Mouse (Mus musculus) hindbrain, embryonic 11.5 days (tissue): ENCODE results near the gene 2310007B03Rik. TPM values are rescaled to one million over a fixed set of nuclear protein-coding genes. Genes with fewer than 3 reads are reported as not detected.
A peak's percentile ranks its signal among the peaks of the same experiment; 100 is the strongest.

ENCODE experiments used
- ATAC-seq: fragments of 200-750 bp; cut with Nextera tagmentation; 2 replicates; pipeline ENCODE4 v1.8.0; 2017; ENCODE audit warnings: mild to moderate bottlenecking, moderate TSS enrichment, moderate library complexity; ENCODE audit not compliant: low FRiP score
- DNase-seq: peaks from one replicate; pipeline ENCODE4 v3.0.0-alpha.2; 2015; ENCODE audit warnings: low spot score
- H3K27ac ChIP-seq: fragments of 300-500 bp; sonication (generic); 2 replicates; pipeline ENCODE4 v1.5.1; 2014; ENCODE audit warnings: mild to moderate bottlenecking, low read depth, low read length
- H3K27me3 ChIP-seq: fragments of 300-500 bp; sonication (generic); 2 replicates; pipeline ENCODE4 v1.6.1; 2014; ENCODE audit warnings: mild to moderate bottlenecking, low read length, moderate library complexity, mixed read lengths; ENCODE audit not compliant: control insufficient read depth, insufficient read depth
- H3K36me3 ChIP-seq: fragments of 300-500 bp; sonication (generic); 2 replicates; pipeline ENCODE4 v1.6.1; 2014; ENCODE audit warnings: mild to moderate bottlenecking, low read length, moderate library complexity, mixed read lengths; ENCODE audit not compliant: control insufficient read depth, insufficient read depth
- H3K4me1 ChIP-seq: fragments of 300-500 bp; sonication (generic); replicated peaks from 2 replicates; pipeline ENCODE4 v1.6.1; 2014; ENCODE audit warnings: low read length, mixed read lengths; ENCODE audit not compliant: control insufficient read depth, insufficient read depth
- H3K4me2 ChIP-seq: fragments of 300-500 bp; sonication (generic); replicated peaks from 2 replicates; pipeline ENCODE4 v1.6.1; 2014; ENCODE audit warnings: mild to moderate bottlenecking, low read depth, low read length
- H3K4me3 ChIP-seq: fragments of 300-500 bp; sonication (generic); 2 replicates; pipeline ENCODE4 v1.5.1; 2014; ENCODE audit warnings: low read depth, low read length
- H3K9ac ChIP-seq: fragments of 300-500 bp; sonication (generic); 2 replicates; pipeline ENCODE4 v1.6.1; 2014; ENCODE audit warnings: low read depth, low read length
- H3K9me3 ChIP-seq: fragments of 300-500 bp; sonication (generic); 2 replicates; pipeline ENCODE4 v1.6.1; 2016; ENCODE audit warnings: low read length; ENCODE audit not compliant: control insufficient read depth
- WGBS: fragments of 180-500 bp; shearing (Covaris S2); extraction: QIAGEN DNeasy Blood & Tissue Kit; methylation state at CpG from one replicate; pipeline ENCODE4 v1.1.7; 2014; 5-methylcytosine and 5-hydroxymethylcytosine counted together
- polyA plus RNA-seq: library from polyadenylated mRNA; unstranded; fragments of >200 nt; fragmentation: Nextera tagmentation; extraction: Ambion mirVana; gene quantifications from 2 replicates; pipeline ENCODE4 v1.2.1, GENCODE M21; 2014

2310007B03Rik gene
- polyA plus RNA-seq, 1 experiment from 2014 or later, result 0.77 TPM

- WGBS, result 80% methylated on average over 14 of the region's 14 CpGs
- H3K36me3 ChIP-seq, result no peaks in the 10 kb centered on the region
- no peaks in the 10 kb centered on the region for H3K27me3 ChIP-seq
- no peak overlapping the region for H3K27ac ChIP-seq
- DNase-seq (no peak), ATAC-seq (no peak)
- no peaks in the 10 kb centered on the region for H3K4me1 ChIP-seq
- no peak overlapping the region for H3K4me3 ChIP-seq
- no peak overlapping the region for H3K9ac ChIP-seq
- H3K4me2 ChIP-seq, result no peak overlapping the region
- no peaks in the 10 kb centered on the region for H3K9me3 ChIP-seq
Observed at GRCm38 (mm10) chr1:93184071-93184828, 23.5 kb upstream of the 2310007B03Rik start.

GRCm38 (mm10) chr1:93182281-93182680 is 21.5 kb upstream of the 2310007B03Rik start:
- H3K27me3 ChIP-seq, result no peaks in the 10 kb centered on the region
- no peaks in the 10 kb centered on the region for H3K9me3 ChIP-seq
- ATAC-seq (no peak), DNase-seq (no peak)
- H3K36me3 ChIP-seq, result no peaks in the 10 kb centered on the region
- WGBS, result 85% methylated on average over 7 of the region's 7 CpGs
- no peak overlapping the region for H3K27ac ChIP-seq
- peaks cover 2% of the 10 kb centered on the region for H3K4me1 ChIP-seq
- H3K4me3 ChIP-seq, result no peak overlapping the region
- H3K4me2 ChIP-seq, result no peak overlapping the region
- no peak overlapping the region for H3K9ac ChIP-seq

- H3K36me3 ChIP-seq, result no peaks in the 10 kb centered on the region
- no peaks in the 10 kb centered on the region for H3K9me3 ChIP-seq
- peaks cover 6% of the 10 kb centered on the region for H3K4me1 ChIP-seq
- peak; percentile 83 for ATAC-seq
- H3K9ac ChIP-seq, result peak overlapping the region; percentile 55
- WGBS, result 3% methylated on average over 34 of the region's 44 CpGs
- H3K27me3 ChIP-seq, result no peaks in the 10 kb centered on the region
- peak overlapping the region; percentile 63 for H3K27ac ChIP-seq
- H3K4me3 ChIP-seq, result peak overlapping the region; percentile 37
- DNase-seq, result peak; percentile 85
- peak overlapping the region; percentile 89 for H3K4me2 ChIP-seq
Observed at GRCm38 (mm10) chr1:93176525-93177332, 16.0 kb upstream of the 2310007B03Rik start.

GRCm38 (mm10) chr1:93175849-93176248 is 15.1 kb upstream of the 2310007B03Rik start:
- Histone ChIP-seq H3K9ac (no peak overlapping the region), H3K4me2 (peak overlapping the region; percentile 89), H3K9me3 (no peaks in the 10 kb centered on the region), H3K4me1 (peaks cover 6% of the 10 kb centered on the region), H3K27ac (no peak overlapping the region), H3K27me3 (no peaks in the 10 kb centered on the region), H3K36me3 (no peaks in the 10 kb centered on the region), H3K4me3 (no peak overlapping the region)
- peak; percentile 38 for DNase-seq
- 9% methylated on average over 6 of the region's 6 CpGs for WGBS
- peak; percentile 15; the same call in 1 of the 2 replicates for ATAC-seq

- Histone ChIP-seq H3K27me3 (no peaks in the 10 kb centered on the region), H3K4me3 (no peak overlapping the region), H3K36me3 (no peaks in the 10 kb centered on the region), H3K4me1 (peaks cover 6% of the 10 kb centered on the region), H3K9me3 (no peaks in the 10 kb centered on the region), H3K9ac (no peak overlapping the region), H3K27ac (no peak overlapping the region), H3K4me2 (no peak overlapping the region)
- ATAC-seq, result peak; percentile 58; the same call in 1 of the 2 replicates
- peak; percentile 97 for DNase-seq
- 4% methylated on average over 4 of the region's 4 CpGs for WGBS
Observed at GRCm38 (mm10) chr1:93174399-93174798, 13.7 kb upstream of the 2310007B03Rik start.

- H3K9me3 ChIP-seq, result no peaks in the 10 kb centered on the region
- H3K27me3 ChIP-seq, result no peaks in the 10 kb centered on the region
- no peak for DNase-seq
- H3K4me3 ChIP-seq, result no peak overlapping the region
- H3K4me2 ChIP-seq, result no peak overlapping the region
- no peak overlapping the region for H3K9ac ChIP-seq
- H3K4me1 ChIP-seq, result peaks cover 6% of the 10 kb centered on the region
- H3K27ac ChIP-seq, result no peak overlapping the region
- WGBS, result 63% methylated on average over 4 of the region's 4 CpGs
- ATAC-seq, result no peak
- H3K36me3 ChIP-seq, result no peaks in the 10 kb centered on the region
Observed at GRCm38 (mm10) chr1:93173665-93174064, 12.9 kb upstream of the 2310007B03Rik start.

GRCm38 (mm10) chr1:93168295-93168775 is 7.6 kb upstream of the 2310007B03Rik start, which contains the start of gene Crocc2:
Crocc2 (plus strand) TSS chr1:93168725.
- WGBS, result 48% methylated on average over 10 of the region's 10 CpGs

GRCm38 (mm10) chr1:93166346-93167079 is 5.8 kb upstream of the 2310007B03Rik start:
- no peaks in the 10 kb centered on the region for H3K9me3 ChIP-seq
- H3K4me3 ChIP-seq, result no peak overlapping the region
- no peak overlapping the region for H3K4me2 ChIP-seq
- ATAC-seq (no peak), DNase-seq (no peak)
- no peaks in the 10 kb centered on the region for H3K36me3 ChIP-seq
- WGBS, result 83% methylated on average over 11 of the region's 11 CpGs
- no peaks in the 10 kb centered on the region for H3K27me3 ChIP-seq
- H3K9ac ChIP-seq, result no peak overlapping the region
- no peak overlapping the region for H3K27ac ChIP-seq
- H3K4me1 ChIP-seq, result no peaks in the 10 kb centered on the region

More at GRCm38 (mm10) chr1:93168295-93168775, 7.6 kb upstream of the 2310007B03Rik start, which contains the start of gene Crocc2:
- H3K9me3 ChIP-seq, result no peaks in the 10 kb centered on the region
- H3K4me1 ChIP-seq, result no peaks in the 10 kb centered on the region
- H3K36me3 ChIP-seq, result no peaks in the 10 kb centered on the region
- ATAC-seq, result no peak
- no peak within 1 kb of the TSS for H3K27ac ChIP-seq
- H3K4me2 ChIP-seq, result no peak within 1 kb of the TSS
- H3K4me3 ChIP-seq, result no peak within 1 kb of the TSS
- peak; percentile 19 for DNase-seq
- no peak within 1 kb of the TSS for H3K9ac ChIP-seq
- no peaks in the 10 kb centered on the region for H3K27me3 ChIP-seq
